Mouse (Mus musculus) limb, embryonic 14.5 days (tissue): Measurements from ENCODE around the gene Ick. TPM values are rescaled to one million over a fixed set of nuclear protein-coding genes. Genes with fewer than 3 reads are reported as not detected.

ENCODE experiments used
- ATAC-seq: fragments of 200-750 bp; cut with Nextera tagmentation; 2 replicates; pipeline ENCODE4 v1.8.0; 2017; ENCODE audit warnings: low read depth, moderate number of reproducible peaks, moderate TSS enrichment; ENCODE audit not compliant: low FRiP score
- DNase-seq: peaks from one replicate; pipeline ENCODE4 v3.0.0-alpha.2; 2015; ENCODE audit warnings: low spot score
- H3K27ac ChIP-seq: fragments of 300-500 bp; sonication (generic); replicated peaks from 2 replicates; pipeline ENCODE4 v1.5.1; 2014; ENCODE audit warnings: low read depth, mild to moderate bottlenecking, low read length, moderate library complexity, mixed read lengths
- H3K27me3 ChIP-seq: fragments of 300-500 bp; sonication (generic); 2 replicates; pipeline ENCODE4 v1.6.1; 2014; ENCODE audit warnings: low read length, mixed read lengths; ENCODE audit not compliant: control insufficient read depth, insufficient read depth
- H3K36me3 ChIP-seq: fragments of 300-500 bp; sonication (generic); 2 replicates; pipeline ENCODE4 v1.6.1; 2014; ENCODE audit warnings: mild to moderate bottlenecking, low read length, moderate library complexity, mixed read lengths; ENCODE audit not compliant: control insufficient read depth, insufficient read depth
- H3K4me1 ChIP-seq: fragments of 300-500 bp; sonication (generic); 2 replicates; pipeline ENCODE4 v1.6.1; 2014; ENCODE audit warnings: antibody characterized with exemption, low read length, mixed read lengths; ENCODE audit not compliant: control insufficient read depth, insufficient read depth
- H3K4me2 ChIP-seq: fragments of 300-500 bp; sonication (generic); replicated peaks from 2 replicates; pipeline ENCODE4 v1.6.1; 2014; ENCODE audit warnings: low read depth, mild to moderate bottlenecking, low read length, moderate library complexity; ENCODE audit not compliant: severe bottlenecking
- H3K4me3 ChIP-seq: fragments of 300-500 bp; sonication (generic); replicated peaks from 2 replicates; pipeline ENCODE4 v1.5.1; 2014; ENCODE audit warnings: low read length
- H3K9ac ChIP-seq: fragments of 300-500 bp; sonication (generic); 2 replicates; pipeline ENCODE4 v1.6.1; 2014; ENCODE audit warnings: mild to moderate bottlenecking, low read depth, low read length, moderate library complexity; ENCODE audit not compliant: severe bottlenecking
- H3K9me3 ChIP-seq: fragments of 300-500 bp; sonication (generic); 2 replicates; pipeline ENCODE4 v1.6.1; 2016; ENCODE audit warnings: low read length; ENCODE audit not compliant: control insufficient read depth
- POLR2A ChIP-seq: fragments of 200-500 bp; IDR thresholded peaks from 2 replicates; pipeline ENCODE4 v1.8.0; 2012; ENCODE audit warnings: inconsistent platforms, mild to moderate bottlenecking, moderate library complexity, borderline replicate concordance; ENCODE audit not compliant: insufficient read depth, insufficient read length; ENCODE audit errors: extremely low read depth
- WGBS: fragments of 180-500 bp; shearing (Covaris S2); extraction: QIAGEN DNeasy Blood & Tissue Kit; methylation state at CpG from one replicate; pipeline ENCODE4 v1.1.7; 2014; 5-methylcytosine and 5-hydroxymethylcytosine counted together
- polyA plus RNA-seq, 2 experiments: library from polyadenylated mRNA; depleted of rRNA in 1 of 2; stranded (reverse) in 1 of 2; unstranded in 1 of 2; fragments of >200 nt; fragmentation: Nextera tagmentation in 1 of 2; extraction: Ambion mirVana in 1 of 2; gene quantifications; 2 replicates each; pipeline versions ENCODE4 v1.2.1 to v1.2.3; 2012 to 2014

Ick gene
- polyA plus RNA-seq, 2 experiments = 25.4 to 31.0 TPM

- no peak for DNase-seq
- H3K9me3 ChIP-seq = no peaks in the 10 kb centered on the region
- no peak overlapping the region for H3K9ac ChIP-seq
- H3K36me3 ChIP-seq = no peaks in the 10 kb centered on the region
- no peak overlapping the region for H3K4me3 ChIP-seq
- H3K27me3 ChIP-seq = no peaks in the 10 kb centered on the region
- no peak overlapping the region for H3K4me2 ChIP-seq
- WGBS = 67% methylated on average over 9 of the region's 9 CpGs
- H3K27ac ChIP-seq = no peak overlapping the region
- H3K4me1 ChIP-seq = no peaks in the 10 kb centered on the region
- no peak for ATAC-seq
- TF ChIP-seq POLR2A = no peak
Measured at GRCm38 (mm10) chr9:78185686-78186085, 76.7 kb downstream of the Ick start.

GRCm38 (mm10) chr9:78188910-78189309 lies 79.9 kb downstream of the Ick start:
- no peak overlapping the region for H3K9ac ChIP-seq
- ATAC-seq (no peak), DNase-seq (no peak)
- no peaks in the 10 kb centered on the region; the same call in 1 of the 2 replicates for H3K4me1 ChIP-seq
- TF ChIP-seq POLR2A = no peak
- no peak overlapping the region for H3K4me3 ChIP-seq
- H3K9me3 ChIP-seq = no peaks in the 10 kb centered on the region
- no peaks in the 10 kb centered on the region for H3K27me3 ChIP-seq
- 72% methylated on average over 8 of the region's 8 CpGs for WGBS
- no peaks in the 10 kb centered on the region for H3K36me3 ChIP-seq
- H3K4me2 ChIP-seq = no peak overlapping the region
- H3K27ac ChIP-seq = no peak overlapping the region

GRCm38 (mm10) chr9:78190651-78191634 lies 82.0 kb downstream of the Ick start:
- ATAC-seq (no peak), DNase-seq (peak; percentile 49)
- WGBS = 3% methylated on average over 19 of the region's 19 CpGs
- H3K9me3 ChIP-seq = no peaks in the 10 kb centered on the region
- peak overlapping the region; percentile 40; the same call in 1 of the 2 replicates for H3K9ac ChIP-seq
- peak overlapping the region; percentile 41 for H3K4me3 ChIP-seq
- H3K4me2 ChIP-seq = peak overlapping the region; percentile 72
- no peaks in the 10 kb centered on the region; the same call in 1 of the 2 replicates for H3K4me1 ChIP-seq
- TF ChIP-seq POLR2A = no peak
- H3K36me3 ChIP-seq = no peaks in the 10 kb centered on the region
- H3K27me3 ChIP-seq = no peaks in the 10 kb centered on the region
- H3K27ac ChIP-seq = no peak overlapping the region

- DNase-seq = peak; percentile 91
- Histone ChIP-seq H3K27ac (peak overlapping the region; percentile 68; the same call in 1 of the 2 replicates), H3K36me3 (no peaks in the 10 kb centered on the region), H3K27me3 (no peaks in the 10 kb centered on the region), H3K4me1 (no peaks in the 10 kb centered on the region; the same call in 1 of the 2 replicates), H3K9me3 (no peaks in the 10 kb centered on the region), H3K4me3 (peak overlapping the region; percentile 41), H3K4me2 (peak overlapping the region; percentile 72), H3K9ac (peak overlapping the region; percentile 40)
- WGBS = under 1% methylated on average over 18 of the region's 18 CpGs
- no peak for TF ChIP-seq POLR2A
- peak; percentile 79 for ATAC-seq
Measured at GRCm38 (mm10) chr9:78191736-78192135, 82.7 kb downstream of the Ick start.

- H3K36me3 ChIP-seq = peaks cover 3% of the 10 kb centered on the region
- H3K27ac ChIP-seq = no peak overlapping the region
- ATAC-seq (0 out of 2 replicates have a peak, but pooled peaks have one; percentile 24), DNase-seq (peak; percentile 85)
- H3K4me2 ChIP-seq = peak overlapping the region; percentile 72; the same call in 1 of the 2 replicates
- TF ChIP-seq POLR2A = no peak
- no peaks in the 10 kb centered on the region; the same call in 1 of the 2 replicates for H3K4me1 ChIP-seq
- H3K9me3 ChIP-seq = no peaks in the 10 kb centered on the region
- H3K27me3 ChIP-seq = no peaks in the 10 kb centered on the region
- WGBS = 42% methylated on average over 9 of the region's 9 CpGs
- no peak overlapping the region for H3K9ac ChIP-seq
- H3K4me3 ChIP-seq = no peak overlapping the region
Measured at GRCm38 (mm10) chr9:78193902-78194597, 85.1 kb downstream of the Ick start.
